27 mouse cellular contexts compared by ENCODE assay signal in genomic region chr17:50552130-50552529, GRCm38 (mm10). TPM values are rescaled to one million over a fixed set of nuclear protein-coding genes. Genes with fewer than 3 reads are reported as not detected.
DNase-seq lines count a peak whose midpoint lies in the region; ATAC-seq and TF ChIP-seq lines count a peak whose summit lies in the region.
"Had no signal": no experiment of that assay in that cellular context is flagged by ENCODE, and none has a peak within 500 bp of the region (broad histone marks: within the 10 kb centered on the region; RNA-seq: fewer than 3 reads in every experiment).

No protein-coding gene starts in this region.

- H3K4me1 ChIP-seq in MEL (ENCODE audit: control insufficient read depth in 1 of 2, insufficient read depth in 2 of 2, low read length in 2 of 2) = peaks cover 9 to 10% of the 10 kb centered on the region in 2 experiments
- H3K4me1 ChIP-seq in liver, embryonic 11.5 days (replicated peaks; ENCODE audit: control insufficient read depth, insufficient read depth, low read length) = peaks cover 3% of the 10 kb centered on the region; the same call in 1 of the 2 replicates
- H3K4me1 ChIP-seq in liver, embryonic 16.5 days (ENCODE audit: control insufficient read depth, low read depth, low read length) = no peaks in the 10 kb centered on the region; the same call in none of the 2 replicates
- no peaks in the 10 kb centered on the region for H3K4me1 ChIP-seq in hindbrain, embryonic 10.5 days (replicated peaks)
- H3K4me1 ChIP-seq: hindbrain, embryonic 13.5 days had no signal

- DNase-seq in MEL (ENCODE audit: low read depth, low spot score) = peak; percentile 63
- DNase-seq in c-Kit-positive CD71-positive TER-119-positive erythroid progenitor cells, embryonic 14.5 days (ENCODE audit: low spot score) = peak; percentile 48
- no peak for DNase-seq in liver, embryonic 11.5 days (ENCODE audit: low spot score)
- no peak for DNase-seq in heart, adult 9 months (ENCODE audit: low spot score in 2 of 2)
- no peak for DNase-seq in spleen, adult 12 weeks (ENCODE audit: low spot score)
- DNase-seq in hindbrain, embryonic 10.5 days (ENCODE audit: low spot score) = no peak
- no peak for DNase-seq in left cerebral cortex, adult 11 months (ENCODE audit: low spot score)
- DNase-seq: adrenal gland, postnatal 14 days; cerebellum, adult 8-10 months; cerebellum, postnatal 25 days; gastrocnemius, postnatal 14 days; heart, postnatal 36 days; kidney, adult 8-10 months; kidney, postnatal 4 days; lung, postnatal 4 days; midbrain, embryonic 14.5 days; retina, postnatal 1 day; right cerebral cortex, postnatal 14 days; spleen, adult 18-20 months; thymus, postnatal 14 days had no signal

- no peak for TF ChIP-seq RAD21 in MEL (IDR thresholded peaks at IDR 0.05; ENCODE audit: low read depth, low read length)

- H3K79me2 ChIP-seq in MEL (ENCODE audit: control insufficient read depth, insufficient read depth, low read length, poor library complexity) = peaks cover 27% of the 10 kb centered on the region

- H3K4me2 ChIP-seq in liver, embryonic 11.5 days = no peak overlapping the region
- no peak overlapping the region for H3K4me2 ChIP-seq in liver, embryonic 16.5 days (ENCODE audit: low read depth, low read length)
- H3K4me2 ChIP-seq: embryonic facial prominence, embryonic 15.5 days; heart, embryonic 11.5 days; hindbrain, embryonic 13.5 days had no signal

- no peak for TF ChIP-seq CTCF in MEL (IDR thresholded peaks at IDR 0.05 in 2 of 3, conservative IDR thresholded peaks at IDR 0.05 in 1 of 3; ENCODE audit: control insufficient read depth in 1 of 3, insufficient read depth in 1 of 3, low read depth in 2 of 3, low read length in 3 of 3, poor library complexity in 1 of 3, severe bottlenecking in 1 of 3)

- TF ChIP-seq EP300 in MEL (IDR thresholded peaks at IDR 0.05; ENCODE audit: low read depth in 1 of 2, low read length in 2 of 2) = no peak

- H3K27ac ChIP-seq in MEL (ENCODE audit: control insufficient read depth, low read depth, low read length) = no peak overlapping the region
- H3K27ac ChIP-seq in liver, embryonic 11.5 days (ENCODE audit: low read depth, low read length) = no peak overlapping the region
- H3K27ac ChIP-seq in liver, embryonic 16.5 days (ENCODE audit: low read length) = no peak overlapping the region
- no peak overlapping the region for H3K27ac ChIP-seq in hindbrain, embryonic 10.5 days
- H3K27ac ChIP-seq: embryonic facial prominence, embryonic 15.5 days; hindbrain, embryonic 13.5 days; kidney, postnatal 0 days had no signal

- no peak for TF ChIP-seq POLR2A in MEL (IDR thresholded peaks at IDR 0.05; ENCODE audit: control insufficient read depth in 1 of 2, insufficient read depth in 1 of 2, low read depth in 1 of 2, low read length in 2 of 2, poor library complexity in 1 of 2)

- no peak overlapping the region for H3K4me3 ChIP-seq in MEL (ENCODE audit: control insufficient read depth in 1 of 2, insufficient read depth in 1 of 2, low read depth in 2 of 2, low read length in 2 of 2)
- H3K4me3 ChIP-seq in liver, embryonic 11.5 days (ENCODE audit: low read depth, low read length) = no peak overlapping the region
- H3K4me3 ChIP-seq in liver, embryonic 16.5 days (ENCODE audit: low read depth, low read length) = no peak overlapping the region
- H3K4me3 ChIP-seq in hindbrain, embryonic 10.5 days = no peak overlapping the region
- H3K4me3 ChIP-seq: embryonic facial prominence, embryonic 15.5 days; hindbrain, embryonic 13.5 days had no signal

- 68% methylated on average over 2 of the region's 2 CpGs for WGBS in liver, embryonic 11.5 days
- 41% methylated on average over 2 of the region's 2 CpGs for WGBS in liver, embryonic 16.5 days (ENCODE audit: insufficient replicate concordance)
- 92% methylated on average over 2 of the region's 2 CpGs for WGBS in hindbrain, embryonic 10.5 days

- no peaks in the 10 kb centered on the region for H3K9me3 ChIP-seq in MEL (replicated peaks; ENCODE audit: insufficient read depth, low read length)
- H3K9me3 ChIP-seq in liver, embryonic 11.5 days (ENCODE audit: control insufficient read depth, low read length) = no peaks in the 10 kb centered on the region
- no peaks in the 10 kb centered on the region for H3K9me3 ChIP-seq in liver, embryonic 16.5 days (replicated peaks; ENCODE audit: control insufficient read depth, low read length)
- H3K9me3 ChIP-seq in hindbrain, embryonic 10.5 days = no peaks in the 10 kb centered on the region
- H3K9me3 ChIP-seq: embryonic facial prominence, embryonic 15.5 days; hindbrain, embryonic 13.5 days had no signal

- H3K9ac ChIP-seq in MEL (ENCODE audit: control insufficient read depth, low read depth, low read length, poor library complexity, severe bottlenecking) = no peak overlapping the region
- no peak overlapping the region for H3K9ac ChIP-seq in liver, embryonic 11.5 days (ENCODE audit: low read depth, low read length)
- no peak overlapping the region for H3K9ac ChIP-seq in liver, embryonic 16.5 days (ENCODE audit: low read depth, low read length)
- H3K9ac ChIP-seq: embryonic facial prominence, embryonic 15.5 days; hindbrain, embryonic 13.5 days had no signal

- peak; percentile 85 for ATAC-seq in liver, embryonic 11.5 days (replicated peaks; ENCODE audit: low FRiP score)
- ATAC-seq in liver, embryonic 16.5 days (ENCODE audit: low read depth) = peak; percentile 60
- ATAC-seq: forebrain, embryonic 14.5 days; intestine, embryonic 16.5 days had no signal

- peaks cover 8 to 20% of the 10 kb centered on the region in 2 experiments for H3K36me3 ChIP-seq in MEL (ENCODE audit: control insufficient read depth in 1 of 2, insufficient read depth in 2 of 2, low read length in 2 of 2)
- no peaks in the 10 kb centered on the region for H3K36me3 ChIP-seq in liver, embryonic 11.5 days (ENCODE audit: control insufficient read depth, insufficient read depth, low read length)
- H3K36me3 ChIP-seq in liver, embryonic 16.5 days (ENCODE audit: control insufficient read depth, insufficient read depth) = no peaks in the 10 kb centered on the region
- no peaks in the 10 kb centered on the region for H3K36me3 ChIP-seq in hindbrain, embryonic 10.5 days
- H3K36me3 ChIP-seq: embryonic facial prominence, embryonic 15.5 days had no signal

- no peaks in the 10 kb centered on the region for H3K27me3 ChIP-seq in MEL (ENCODE audit: control insufficient read depth in 1 of 2, insufficient read depth in 2 of 2, low read length in 2 of 2)
- no peaks in the 10 kb centered on the region for H3K27me3 ChIP-seq in liver, embryonic 11.5 days (replicated peaks; ENCODE audit: control insufficient read depth, insufficient read depth, low read length)
- H3K27me3 ChIP-seq in liver, embryonic 16.5 days (ENCODE audit: control insufficient read depth, insufficient read depth, low read depth, low read length) = no peaks in the 10 kb centered on the region
- no peaks in the 10 kb centered on the region for H3K27me3 ChIP-seq in hindbrain, embryonic 10.5 days (ENCODE audit: insufficient read depth, poor library complexity, severe bottlenecking)
- H3K27me3 ChIP-seq: embryonic facial prominence, embryonic 15.5 days; hindbrain, embryonic 13.5 days had no signal

TF ChIP-seq in MEL, 35 proteins besides CTCF, POLR2A, EP300 and RAD21 (continues in another document):
- TF ChIP-seq MYB (IDR thresholded peaks at IDR 0.05; ENCODE audit: low read depth, low read length) (no peak), UBTF (IDR thresholded peaks at IDR 0.05; ENCODE audit: borderline replicate concordance, insufficient read depth, low read depth, low read length) (no peak), SIN3A (IDR thresholded peaks at IDR 0.05; ENCODE audit: low read length) (peak; percentile 64; the same call in 1 of the 2 replicates), ETS1 (IDR thresholded peaks at IDR 0.05; ENCODE audit: low read depth, low read length) (peak; percentile 72), MXI1 (IDR thresholded peaks at IDR 0.05; ENCODE audit: low read depth, low read length) (peak; percentile 34; the same call in 1 of the 2 replicates), MEF2A (IDR thresholded peaks at IDR 0.05; ENCODE audit: extremely low read depth, insufficient replicate concordance, low read depth, low read length, poor library complexity, severe bottlenecking) (no peak), ELF1 (IDR thresholded peaks at IDR 0.05; ENCODE audit: low read depth, low read length) (no peak), USF1 (IDR thresholded peaks at IDR 0.05; ENCODE audit: low read depth, low read length) (no peak), NELFE (IDR thresholded peaks at IDR 0.05; ENCODE audit: low read depth, low read length) (no peak), POLR2AphosphoS5 (IDR thresholded peaks at IDR 0.05; ENCODE audit: borderline replicate concordance, low read depth, low read length) (no peak), SMC3 (IDR thresholded peaks at IDR 0.05; ENCODE audit: low read depth, low read length) (no peak), BHLHE40 (IDR thresholded peaks at IDR 0.05; ENCODE audit: borderline replicate concordance, low read depth, low read length) (no peak), CHD1 (IDR thresholded peaks at IDR 0.05; ENCODE audit: low read depth, low read length) (no peak), MAX (IDR thresholded peaks at IDR 0.05; ENCODE audit: low read length) (no peak), ZNF384 (IDR thresholded peaks at IDR 0.05; ENCODE audit: low read depth, low read length) (no peak), ZC3H11A (IDR thresholded peaks at IDR 0.05; ENCODE audit: low read depth, low read length) (no peak), ZMIZ1 (IDR thresholded peaks at IDR 0.05; ENCODE audit: low read depth, low read length) (no peak), TCF12 (IDR thresholded peaks at IDR 0.05; ENCODE audit: low read depth, low read length) (no peak), NRF1 (IDR thresholded peaks at IDR 0.05; ENCODE audit: insufficient read depth, low read depth, low read length, poor library complexity, severe bottlenecking) (no peak), TAL1 (IDR thresholded peaks at IDR 0.05; ENCODE audit: low read length) (peak; percentile 27; the same call in 1 of the 2 replicates), MYC (IDR thresholded peaks at IDR 0.05; ENCODE audit: low read depth, low read length) (no peak), POLR2AphosphoS2 (IDR thresholded peaks at IDR 0.05; ENCODE audit: low read length) (no peak), CHD2 (IDR thresholded peaks at IDR 0.05; ENCODE audit: low read length) (no peak), MAZ (IDR thresholded peaks at IDR 0.05; ENCODE audit: low read depth, low read length) (no peak), GABPA (IDR thresholded peaks at IDR 0.05; ENCODE audit: low read depth, low read length) (no peak)

RNA-seq across cellular contexts. Expression of gene Plcl2, which starts 42.9 kb away (rescaled TPM):
- total RNA-seq in MEL (2012; rRNA removed) = 56.0 and 83.7 TPM in 2 replicates
- 10 to 100 TPM in 1 of 2 experiments, not detected in 1; 23.6 TPM for polyA plus RNA-seq in MEL (2012; ENCODE audit: insufficient read depth in 1 of 2, insufficient read length in 2 of 2, low read depth in 1 of 2, low replicate concordance in 2 of 2, missing spikeins in 1 of 2)
- 3.2 and 3.4 TPM in 2 replicates for polyA plus RNA-seq in liver, embryonic 11.5 days (2014; fragmentation: Nextera tagmentation; extraction: Ambion mirVana)
- 1.1 and 1.5 TPM in 2 replicates for polyA plus RNA-seq in liver, embryonic 16.5 days (2015; fragmentation: Nextera tagmentation; extraction: Ambion mirVana)
- 3.6 and 4.1 TPM in 2 replicates for polyA plus RNA-seq in hindbrain, embryonic 10.5 days (2016; fragmentation: Nextera tagmentation; extraction: Ambion mirVana)

Comparison
In these comparisons a context has a peak if more than half of its experiments do, and no peak if none do; other contexts are left out.
1. DNase-seq: peak in MEL (single experiment) and c-Kit-positive CD71-positive TER-119-positive erythroid progenitor cells, embryonic 14.5 days (single experiment); none in liver, embryonic 11.5 days (single experiment), heart, adult 9 months (0 of 2), spleen, adult 12 weeks (single experiment), hindbrain, embryonic 10.5 days (single experiment) and left cerebral cortex, adult 11 months (single experiment).